Mouse (Mus musculus) thymus, adult 2 months (tissue): ENCODE results near the gene Rngtt.

ENCODE experiments used
- CTCF ChIP-seq: fragments of 200-500 bp; IDR thresholded peaks from 2 replicates; pipeline ENCODE4 v1.5.1; 2012; ENCODE audit warnings: mild to moderate bottlenecking, control low read depth, low read length, moderate library complexity, borderline replicate concordance; ENCODE audit not compliant: control insufficient read depth, poor library complexity, insufficient read depth; ENCODE audit errors: extremely low read depth
- POLR2A ChIP-seq: fragments of 200-500 bp; IDR thresholded peaks from 2 replicates; pipeline ENCODE4 v1.6.1; 2012; ENCODE audit warnings: mild to moderate bottlenecking, low read length, control low read depth, moderate library complexity; ENCODE audit not compliant: control insufficient read depth, poor library complexity, insufficient read depth; ENCODE audit errors: extremely low read depth

GRCm38 (mm10) chr4:33260311-33260710, 49.8 kb upstream of the Rngtt start:
- TF ChIP-seq CTCF (no peak), POLR2A (no peak)
